23 mouse cellular contexts compared by ENCODE assay signal in genomic region chr14:19796541-19797304, GRCm38 (mm10). TPM values are rescaled to one million over a fixed set of nuclear protein-coding genes. Genes with fewer than 3 reads are reported as not detected.
A peak's percentile ranks its signal among the peaks of the same experiment; 100 is the strongest.
DNase-seq lines count a peak whose midpoint lies in the region; ATAC-seq and TF ChIP-seq lines count a peak whose summit lies in the region.
"Had no signal": no experiment of that assay in that cellular context is flagged by ENCODE, and none has a peak within 500 bp of the region (broad histone marks: within the 10 kb centered on the region; RNA-seq: fewer than 3 reads in every experiment).

No protein-coding gene starts in this region.

- WGBS in kidney, embryonic 15.5 days = 77% methylated on average over 18 of the region's 18 CpGs
- 50% methylated on average over 18 of the region's 18 CpGs for WGBS in liver, embryonic 11.5 days
- WGBS in forebrain, postnatal 0 days = 89% methylated on average over 18 of the region's 18 CpGs

- H3K27me3 ChIP-seq in kidney, embryonic 15.5 days = no peaks in the 10 kb centered on the region
- H3K27me3 ChIP-seq in liver, embryonic 11.5 days (replicated peaks; ENCODE audit: control insufficient read depth, insufficient read depth, low read length) = no peaks in the 10 kb centered on the region
- H3K27me3 ChIP-seq in forebrain, postnatal 0 days (ENCODE audit: insufficient read depth, low read length) = no peaks in the 10 kb centered on the region
- H3K27me3 ChIP-seq: embryonic facial prominence, embryonic 12.5 days; forebrain, embryonic 15.5 days; heart, embryonic 13.5 days; hindbrain, embryonic 15.5 days; midbrain, embryonic 12.5 days; Patski had no signal

- H3K4me1 ChIP-seq in kidney, embryonic 15.5 days = no peaks in the 10 kb centered on the region
- peaks cover 19% of the 10 kb centered on the region for H3K4me1 ChIP-seq in liver, embryonic 11.5 days (replicated peaks; ENCODE audit: control insufficient read depth, insufficient read depth, low read length)
- H3K4me1 ChIP-seq in forebrain, postnatal 0 days (ENCODE audit: insufficient read depth) = no peaks in the 10 kb centered on the region
- H3K4me1 ChIP-seq: embryonic facial prominence, embryonic 12.5 days; forebrain, embryonic 15.5 days; hindbrain, embryonic 15.5 days; limb, embryonic 10.5 days; midbrain, embryonic 12.5 days had no signal

- peak; percentile 25; the same call in 1 of the 2 replicates for ATAC-seq in kidney, embryonic 15.5 days (replicated peaks; ENCODE audit: low FRiP score)
- peak; percentile 78 for ATAC-seq in common myeloid progenitor, adult 5-6 weeks (replicated peaks; ENCODE audit: low read depth, poor library complexity, severe bottlenecking)
- peak; percentile 74 for ATAC-seq in liver, embryonic 11.5 days (replicated peaks; ENCODE audit: low FRiP score)
- peak; percentile 40 for ATAC-seq in megakaryocyte progenitor cell, adult 5-6 weeks (replicated peaks; ENCODE audit: poor library complexity)
- no peak for ATAC-seq in forebrain, postnatal 0 days
- ATAC-seq: forebrain, embryonic 15.5 days; intestine, embryonic 16.5 days; Patski had no signal

- no peak overlapping the region for H3K9ac ChIP-seq in kidney, embryonic 15.5 days
- H3K9ac ChIP-seq in liver, embryonic 11.5 days (ENCODE audit: low read depth, low read length) = no peak overlapping the region
- no peak overlapping the region for H3K9ac ChIP-seq in forebrain, postnatal 0 days
- H3K9ac ChIP-seq: embryonic facial prominence, embryonic 12.5 days; forebrain, embryonic 15.5 days; heart, embryonic 13.5 days; hindbrain, embryonic 15.5 days; midbrain, embryonic 12.5 days had no signal

- no peak overlapping the region for H3K4me3 ChIP-seq in kidney, embryonic 15.5 days (replicated peaks)
- H3K4me3 ChIP-seq in liver, embryonic 11.5 days (ENCODE audit: low read depth, low read length) = no peak overlapping the region
- no peak overlapping the region for H3K4me3 ChIP-seq in forebrain, postnatal 0 days (ENCODE audit: low read depth, low read length)
- H3K4me3 ChIP-seq: embryonic facial prominence, embryonic 12.5 days; erythroblast, embryonic 14.5 days; forebrain, embryonic 15.5 days; gastrocnemius, adult 2 months; heart, embryonic 13.5 days; hindbrain, embryonic 15.5 days; limb, embryonic 10.5 days; midbrain, embryonic 12.5 days had no signal

- H3K4me2 ChIP-seq in kidney, embryonic 15.5 days = no peak overlapping the region
- peak overlapping the region; percentile 35 for H3K4me2 ChIP-seq in liver, embryonic 11.5 days
- no peak overlapping the region for H3K4me2 ChIP-seq in forebrain, postnatal 0 days (ENCODE audit: low read depth)
- H3K4me2 ChIP-seq: embryonic facial prominence, embryonic 12.5 days; forebrain, embryonic 15.5 days; heart, embryonic 13.5 days; hindbrain, embryonic 15.5 days; midbrain, embryonic 12.5 days had no signal

- H3K36me3 ChIP-seq in kidney, embryonic 15.5 days = peaks cover 63% of the 10 kb centered on the region
- H3K36me3 ChIP-seq in liver, embryonic 11.5 days (ENCODE audit: control insufficient read depth, insufficient read depth, low read length) = no peaks in the 10 kb centered on the region
- no peaks in the 10 kb centered on the region for H3K36me3 ChIP-seq in forebrain, postnatal 0 days (ENCODE audit: insufficient read depth)
- H3K36me3 ChIP-seq: forebrain, embryonic 15.5 days; hindbrain, embryonic 15.5 days; midbrain, embryonic 12.5 days had no signal

- no peak for DNase-seq in kidney, adult 18-20 months
- DNase-seq in liver, embryonic 11.5 days (ENCODE audit: low spot score) = no peak
- DNase-seq in cerebellum, adult 11 months = no peak
- DNase-seq in forebrain, postnatal 0 days = no peak
- DNase-seq: cerebellum, adult 9-10 months; gastrocnemius, adult 2 months; heart, adult 18-20 months; layer of hippocampus, adult 9-11 months; lung, adult 2 months; lung, postnatal 36 days; thymus, postnatal 4 days had no signal

- H3K9me3 ChIP-seq in kidney, embryonic 15.5 days (replicated peaks) = no peaks in the 10 kb centered on the region
- no peaks in the 10 kb centered on the region for H3K9me3 ChIP-seq in liver, embryonic 11.5 days (ENCODE audit: control insufficient read depth, low read length)
- H3K9me3 ChIP-seq in forebrain, postnatal 0 days (ENCODE audit: low read length) = no peaks in the 10 kb centered on the region
- H3K9me3 ChIP-seq: embryonic facial prominence, embryonic 12.5 days; forebrain, embryonic 15.5 days; heart, embryonic 13.5 days; hindbrain, embryonic 15.5 days; limb, embryonic 10.5 days; midbrain, embryonic 12.5 days had no signal

- TF ChIP-seq CTCF in forebrain, postnatal 0 days (IDR thresholded peaks at IDR 0.05; ENCODE audit: low read depth) = no peak

- no peak overlapping the region for H3K27ac ChIP-seq in kidney, embryonic 15.5 days
- H3K27ac ChIP-seq in liver, embryonic 11.5 days (ENCODE audit: low read depth, low read length) = peak overlapping the region; percentile 3; the same call in 1 of the 2 replicates
- H3K27ac ChIP-seq in forebrain, postnatal 0 days (ENCODE audit: low read depth, low read length) = no peak overlapping the region
- H3K27ac ChIP-seq: embryonic facial prominence, embryonic 12.5 days; forebrain, embryonic 15.5 days; gastrocnemius, adult 2 months; hindbrain, embryonic 15.5 days; limb, embryonic 10.5 days; midbrain, embryonic 12.5 days had no signal

RNA-seq across cellular contexts. Expression of gene Rtraf, which starts 26.9 kb away (rescaled TPM):
- polyA plus RNA-seq in kidney, embryonic 15.5 days (2015; fragmentation: Nextera tagmentation; extraction: Ambion mirVana) = 211 and 221 TPM in 2 replicates
- total RNA-seq in common myeloid progenitor, adult 5-6 weeks (2017) = 194 and 230 TPM in 2 replicates
- 168 and 183 TPM in 2 replicates for polyA plus RNA-seq in liver, embryonic 11.5 days (2014; fragmentation: Nextera tagmentation; extraction: Ambion mirVana)
- 165 and 167 TPM in 2 replicates for total RNA-seq in megakaryocyte progenitor cell, adult 5-6 weeks (2015)
- 141 and 161 TPM in 2 replicates for total RNA-seq in megakaryocyte progenitor cell, adult 5-6 weeks (2017)
- total RNA-seq in forebrain, postnatal 0 days (2014; rRNA removed) = 95.1 and 155 TPM in 2 replicates
- polyA plus RNA-seq in forebrain, postnatal 0 days (2015; fragmentation: Nextera tagmentation; extraction: Ambion mirVana) = 153 and 193 TPM in 2 replicates

RNA-seq across cellular contexts. Expression of gene Nid2, which starts 45.7 kb away (rescaled TPM):
- polyA plus RNA-seq in kidney, embryonic 15.5 days (2015; fragmentation: Nextera tagmentation; extraction: Ambion mirVana) = 104 and 128 TPM in 2 replicates
- 0.82 and 1.2 TPM in 2 replicates for total RNA-seq in common myeloid progenitor, adult 5-6 weeks (2017)
- polyA plus RNA-seq in liver, embryonic 11.5 days (2014; fragmentation: Nextera tagmentation; extraction: Ambion mirVana) = 44.1 and 45.2 TPM in 2 replicates
- total RNA-seq in megakaryocyte progenitor cell, adult 5-6 weeks (2015) = 0.78 and 0.84 TPM in 2 replicates
- 0.30 and 1.7 TPM in 2 replicates for total RNA-seq in megakaryocyte progenitor cell, adult 5-6 weeks (2017)
- total RNA-seq in forebrain, postnatal 0 days (2014; rRNA removed) = 17.3 and 26.8 TPM in 2 replicates
- polyA plus RNA-seq in forebrain, postnatal 0 days (2015; fragmentation: Nextera tagmentation; extraction: Ambion mirVana) = 18.5 and 18.6 TPM in 2 replicates
